Comparison of ENCODE assay signal across 8 mouse cellular contexts in the genomic region with DNA sequence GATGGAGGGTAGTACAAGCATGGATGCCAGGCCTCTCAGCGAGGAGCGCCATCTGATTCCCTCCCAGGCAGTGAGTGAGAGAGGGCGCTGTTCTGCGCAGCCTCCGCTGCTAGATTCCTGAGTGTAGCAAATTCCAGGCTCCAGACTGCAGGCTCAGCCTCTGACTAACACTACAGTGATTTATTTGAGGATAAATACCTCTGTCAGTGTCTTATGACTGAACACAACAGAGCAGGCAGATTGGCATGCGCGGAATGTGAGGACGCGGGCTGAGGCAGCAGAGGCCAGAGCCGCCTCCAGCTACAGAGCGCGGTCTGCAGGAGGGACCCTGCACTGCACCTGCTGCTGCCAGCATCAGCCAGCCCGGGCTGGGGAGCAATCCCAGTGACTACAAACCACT.
A peak's percentile ranks its signal among the peaks of the same experiment; 100 is the strongest.
DNase-seq lines count a peak whose midpoint lies in the region; ATAC-seq lines count a peak whose summit lies in the region.

No protein-coding gene starts in this region.

- DNase-seq in adrenal gland, postnatal 25 days, result peak; percentile 84
- peak; percentile 73 for DNase-seq in neural tube, embryonic 10.5 days (ENCODE audit: extremely low spot score, low spot score)
- peak; percentile 85 for DNase-seq in urinary bladder, postnatal 14 days (ENCODE audit: low spot score)

- H3K36me3 ChIP-seq in embryonic facial prominence, embryonic 15.5 days, result peaks cover 19% of the 10 kb centered on the region; the same call in 1 of the 2 replicates
- H3K36me3 ChIP-seq in heart, embryonic 11.5 days (ENCODE audit: control insufficient read depth, insufficient read depth, low read length), result no peaks in the 10 kb centered on the region; the same call in 1 of the 2 replicates
- H3K36me3 ChIP-seq in kidney, embryonic 14.5 days (ENCODE audit: control insufficient read depth, insufficient read depth, low read length), result peaks cover 34% of the 10 kb centered on the region; the same call in 1 of the 2 replicates
- H3K36me3 ChIP-seq in limb, embryonic 13.5 days, result peaks cover 54% of the 10 kb centered on the region

- 15% methylated on average over 13 of the region's 13 CpGs for WGBS in embryonic facial prominence, embryonic 15.5 days
- WGBS in heart, embryonic 11.5 days (ENCODE audit: insufficient replicate concordance), result 15% methylated on average over 13 of the region's 13 CpGs
- WGBS in kidney, embryonic 14.5 days, result 13% methylated on average over 13 of the region's 13 CpGs
- WGBS in limb, embryonic 13.5 days, result 25% methylated on average over 13 of the region's 13 CpGs

- H3K4me3 ChIP-seq in embryonic facial prominence, embryonic 15.5 days (replicated peaks), result no peak overlapping the region
- H3K4me3 ChIP-seq in heart, embryonic 11.5 days (ENCODE audit: low read depth, low read length), result no peak overlapping the region
- no peak overlapping the region for H3K4me3 ChIP-seq in kidney, embryonic 14.5 days (ENCODE audit: low read length)
- no peak overlapping the region for H3K4me3 ChIP-seq in limb, embryonic 13.5 days

- peak overlapping the region; percentile 87 for H3K27ac ChIP-seq in embryonic facial prominence, embryonic 15.5 days (replicated peaks)
- H3K27ac ChIP-seq in heart, embryonic 11.5 days (ENCODE audit: low read depth, low read length), result peak overlapping the region; percentile 71
- peak overlapping the region; percentile 71 for H3K27ac ChIP-seq in kidney, embryonic 14.5 days (ENCODE audit: low read depth, low read length)
- peak overlapping the region; percentile 63 for H3K27ac ChIP-seq in limb, embryonic 13.5 days

- no peak overlapping the region for H3K4me2 ChIP-seq in embryonic facial prominence, embryonic 15.5 days (replicated peaks)
- peak overlapping the region; percentile 17; the same call in 1 of the 2 replicates for H3K4me2 ChIP-seq in heart, embryonic 11.5 days
- H3K4me2 ChIP-seq in kidney, embryonic 14.5 days (replicated peaks; ENCODE audit: low read depth, low read length), result no peak overlapping the region
- no peak overlapping the region for H3K4me2 ChIP-seq in limb, embryonic 13.5 days (replicated peaks)

- no peak overlapping the region for H3K9ac ChIP-seq in embryonic facial prominence, embryonic 15.5 days
- H3K9ac ChIP-seq in heart, embryonic 11.5 days (ENCODE audit: low read depth, low read length), result no peak overlapping the region
- no peak overlapping the region for H3K9ac ChIP-seq in kidney, embryonic 14.5 days (ENCODE audit: low read depth, low read length)
- H3K9ac ChIP-seq in limb, embryonic 13.5 days, result no peak overlapping the region

- peak; percentile 73 for ATAC-seq in embryonic facial prominence, embryonic 15.5 days (ENCODE audit: insufficient number of reproducible peaks, low FRiP score, low TSS enrichment, low read depth)
- peak; percentile 64 for ATAC-seq in heart, embryonic 11.5 days (replicated peaks; ENCODE audit: insufficient number of reproducible peaks, low FRiP score, low TSS enrichment)
- ATAC-seq in kidney, embryonic 14.5 days (ENCODE audit: low FRiP score, low TSS enrichment), result peak; percentile 88
- peak; percentile 83 for ATAC-seq in limb, embryonic 13.5 days (ENCODE audit: low FRiP score, low read depth)
- ATAC-seq in CD4-positive, CD25-positive, alpha-beta regulatory T cell, adult 4 months, result no peak

- peaks cover 86% of the 10 kb centered on the region for H3K4me1 ChIP-seq in embryonic facial prominence, embryonic 15.5 days
- H3K4me1 ChIP-seq in heart, embryonic 11.5 days (ENCODE audit: control insufficient read depth, insufficient read depth, low read length), result peaks cover 81% of the 10 kb centered on the region
- H3K4me1 ChIP-seq in kidney, embryonic 14.5 days (ENCODE audit: control insufficient read depth, insufficient read depth, low read length), result peaks cover 65% of the 10 kb centered on the region
- H3K4me1 ChIP-seq in limb, embryonic 13.5 days, result peaks cover 93% of the 10 kb centered on the region

- no peaks in the 10 kb centered on the region for H3K9me3 ChIP-seq in embryonic facial prominence, embryonic 15.5 days (replicated peaks)
- H3K9me3 ChIP-seq in heart, embryonic 11.5 days (replicated peaks; ENCODE audit: control insufficient read depth, low read length), result no peaks in the 10 kb centered on the region
- no peaks in the 10 kb centered on the region for H3K9me3 ChIP-seq in kidney, embryonic 14.5 days (ENCODE audit: control insufficient read depth, low read length)
- H3K9me3 ChIP-seq in limb, embryonic 13.5 days, result no peaks in the 10 kb centered on the region

- H3K27me3 ChIP-seq in embryonic facial prominence, embryonic 15.5 days, result no peaks in the 10 kb centered on the region
- no peaks in the 10 kb centered on the region for H3K27me3 ChIP-seq in heart, embryonic 11.5 days (ENCODE audit: control insufficient read depth, insufficient read depth, low read length)
- H3K27me3 ChIP-seq in kidney, embryonic 14.5 days (ENCODE audit: control insufficient read depth, insufficient read depth, low read length), result no peaks in the 10 kb centered on the region
- no peaks in the 10 kb centered on the region for H3K27me3 ChIP-seq in limb, embryonic 13.5 days
